ENCODE assay signal across 22 mouse cellular contexts in genomic region chr12:56690366-56690765, GRCm38 (mm10). TPM values are rescaled to one million over a fixed set of nuclear protein-coding genes. Genes with fewer than 3 reads are reported as not detected.
A peak's percentile ranks its signal among the peaks of the same experiment; 100 is the strongest.
DNase-seq lines count a peak whose midpoint lies in the region; ATAC-seq lines count a peak whose summit lies in the region.
"Had no signal": no experiment of that assay in that cellular context is flagged by ENCODE, and none has a peak within 500 bp of the region (broad histone marks: within the 10 kb centered on the region; RNA-seq: fewer than 3 reads in every experiment).

No protein-coding gene starts in this region.

- no peak overlapping the region for H3K4me3 ChIP-seq in hindbrain, embryonic 11.5 days (ENCODE audit: low read depth, low read length)
- H3K4me3 ChIP-seq in hindbrain, embryonic 12.5 days, result no peak overlapping the region
- 0 out of 2 replicates have a peak overlapping the region, but pooled peaks have one; percentile 0 for H3K4me3 ChIP-seq in embryonic facial prominence, embryonic 11.5 days (ENCODE audit: low read depth, low read length)
- peak overlapping the region; percentile 41 for H3K4me3 ChIP-seq in limb, embryonic 13.5 days
- H3K4me3 ChIP-seq: forebrain, embryonic 12.5 days; hindbrain, embryonic 13.5 days; myocyte had no signal

- peaks cover 95% of the 10 kb centered on the region for H3K27me3 ChIP-seq in hindbrain, embryonic 11.5 days (ENCODE audit: control insufficient read depth, insufficient read depth, low read length)
- peaks cover 97% of the 10 kb centered on the region for H3K27me3 ChIP-seq in hindbrain, embryonic 12.5 days
- H3K27me3 ChIP-seq in embryonic facial prominence, embryonic 11.5 days (ENCODE audit: control insufficient read depth, insufficient read depth, low read length), result peaks cover 52% of the 10 kb centered on the region
- peaks cover 95% of the 10 kb centered on the region for H3K27me3 ChIP-seq in limb, embryonic 13.5 days

- WGBS in hindbrain, embryonic 11.5 days, result 3% methylated on average over 16 of the region's 16 CpGs
- 3% methylated on average over 16 of the region's 16 CpGs for WGBS in hindbrain, embryonic 12.5 days
- 4% methylated on average over 16 of the region's 16 CpGs for WGBS in embryonic facial prominence, embryonic 11.5 days
- 5% methylated on average over 16 of the region's 16 CpGs for WGBS in limb, embryonic 13.5 days

- no peaks in the 10 kb centered on the region for H3K4me1 ChIP-seq in hindbrain, embryonic 11.5 days (replicated peaks; ENCODE audit: control insufficient read depth, insufficient read depth, low read length)
- 0 out of 2 replicates have a peak, but pooled peaks cover 5% of the 10 kb centered on the region for H3K4me1 ChIP-seq in hindbrain, embryonic 12.5 days
- peaks cover 3% of the 10 kb centered on the region; the same call in 1 of the 2 replicates for H3K4me1 ChIP-seq in embryonic facial prominence, embryonic 11.5 days (ENCODE audit: control insufficient read depth, insufficient read depth, low read length)
- H3K4me1 ChIP-seq in limb, embryonic 13.5 days, result peaks cover 37% of the 10 kb centered on the region

- H3K9ac ChIP-seq in hindbrain, embryonic 11.5 days (ENCODE audit: low read depth, low read length), result no peak overlapping the region
- no peak overlapping the region for H3K9ac ChIP-seq in hindbrain, embryonic 12.5 days
- no peak overlapping the region for H3K9ac ChIP-seq in embryonic facial prominence, embryonic 11.5 days (replicated peaks; ENCODE audit: low read length)
- H3K9ac ChIP-seq in limb, embryonic 13.5 days, result 0 out of 2 replicates have a peak overlapping the region, but pooled peaks have one; percentile 4
- H3K9ac ChIP-seq: forebrain, embryonic 12.5 days; hindbrain, embryonic 13.5 days had no signal

- no peak overlapping the region for H3K27ac ChIP-seq in hindbrain, embryonic 11.5 days (ENCODE audit: low read depth, low read length)
- no peak overlapping the region for H3K27ac ChIP-seq in hindbrain, embryonic 12.5 days
- H3K27ac ChIP-seq in embryonic facial prominence, embryonic 11.5 days (replicated peaks; ENCODE audit: low read depth, low read length), result no peak overlapping the region
- H3K27ac ChIP-seq in limb, embryonic 13.5 days, result no peak overlapping the region
- H3K27ac ChIP-seq: forebrain, embryonic 12.5 days; hindbrain, embryonic 13.5 days; kidney, postnatal 0 days; stomach, postnatal 0 days had no signal

- DNase-seq in hindbrain, embryonic 11.5 days (ENCODE audit: low spot score), result peak; percentile 61
- no peak for DNase-seq in embryonic facial prominence, embryonic 11.5 days (ENCODE audit: low spot score)
- no peak for DNase-seq in thymus, postnatal 14 days
- no peak for DNase-seq in retina, embryonic 14.5 days (ENCODE audit: low spot score)
- DNase-seq: cerebellum, adult 9-10 months; gastrocnemius, postnatal 25 days; lung, postnatal 14 days; right cerebral cortex, postnatal 25 days had no signal

- H3K9me3 ChIP-seq in hindbrain, embryonic 11.5 days (ENCODE audit: control insufficient read depth, low read length), result no peaks in the 10 kb centered on the region
- H3K9me3 ChIP-seq in hindbrain, embryonic 12.5 days (replicated peaks), result no peaks in the 10 kb centered on the region
- no peaks in the 10 kb centered on the region for H3K9me3 ChIP-seq in embryonic facial prominence, embryonic 11.5 days (replicated peaks; ENCODE audit: control insufficient read depth, low read length)
- no peaks in the 10 kb centered on the region for H3K9me3 ChIP-seq in limb, embryonic 13.5 days
- H3K9me3 ChIP-seq: forebrain, embryonic 12.5 days; G1E; hindbrain, embryonic 13.5 days had no signal

- H3K4me2 ChIP-seq in hindbrain, embryonic 11.5 days (replicated peaks; ENCODE audit: low read depth, low read length), result no peak overlapping the region
- no peak overlapping the region for H3K4me2 ChIP-seq in hindbrain, embryonic 12.5 days (replicated peaks)
- no peak overlapping the region for H3K4me2 ChIP-seq in embryonic facial prominence, embryonic 11.5 days (ENCODE audit: low read depth, low read length)
- H3K4me2 ChIP-seq in limb, embryonic 13.5 days (replicated peaks), result peak overlapping the region; percentile 62
- H3K4me2 ChIP-seq: forebrain, embryonic 12.5 days; hindbrain, embryonic 13.5 days had no signal

- H3K36me3 ChIP-seq in hindbrain, embryonic 11.5 days (ENCODE audit: control insufficient read depth, insufficient read depth, low read length), result no peaks in the 10 kb centered on the region
- H3K36me3 ChIP-seq in hindbrain, embryonic 12.5 days, result no peaks in the 10 kb centered on the region
- no peaks in the 10 kb centered on the region for H3K36me3 ChIP-seq in embryonic facial prominence, embryonic 11.5 days (replicated peaks; ENCODE audit: control insufficient read depth, insufficient read depth, low read depth, low read length)
- no peaks in the 10 kb centered on the region for H3K36me3 ChIP-seq in limb, embryonic 13.5 days
- H3K36me3 ChIP-seq: forebrain, embryonic 12.5 days; G1E; hindbrain, embryonic 13.5 days had no signal

- ATAC-seq in hindbrain, embryonic 11.5 days (ENCODE audit: low FRiP score), result no peak
- ATAC-seq in hindbrain, embryonic 12.5 days (ENCODE audit: low FRiP score), result no peak
- 0 out of 2 replicates have a peak, but pooled peaks have one; percentile 10 for ATAC-seq in common myeloid progenitor, adult 5-6 weeks (replicated peaks; ENCODE audit: low read depth, poor library complexity, severe bottlenecking)
- ATAC-seq in embryonic facial prominence, embryonic 11.5 days (replicated peaks; ENCODE audit: insufficient number of reproducible peaks, low FRiP score, low TSS enrichment, low read depth), result no peak
- no peak for ATAC-seq in limb, embryonic 13.5 days (ENCODE audit: low FRiP score, low read depth)
- ATAC-seq: intestine, postnatal 0 days had no signal

RNA-seq across cellular contexts. Expression of gene Pax9, which starts 1.2 kb away (rescaled TPM):
- polyA plus RNA-seq in hindbrain, embryonic 11.5 days (2014; fragmentation: Nextera tagmentation; extraction: Ambion mirVana), result 1.4 and 2.5 TPM in 2 replicates
- 1.2 and 2.7 TPM in 2 replicates for polyA plus RNA-seq in hindbrain, embryonic 12.5 days (2016; fragmentation: Nextera tagmentation; extraction: Ambion mirVana)
- not detected in 2 replicates for total RNA-seq in common myeloid progenitor, adult 5-6 weeks (2017)
- polyA plus RNA-seq in embryonic facial prominence, embryonic 11.5 days (2014; fragmentation: Nextera tagmentation; extraction: Ambion mirVana), result 10.5 and 11.9 TPM in 2 replicates
- polyA plus RNA-seq in limb, embryonic 13.5 days (2015; fragmentation: Nextera tagmentation; extraction: Ambion mirVana), result 7.2 and 10.2 TPM in 2 replicates
- total RNA-seq: layer of hippocampus, adult 18-20 months; left cerebral cortex, postnatal 36 days had no signal
- polyA plus RNA-seq: frontal cortex, adult 2 months; heart, embryonic 14.5 days; intestine, postnatal 0 days had no signal

Comparison
In these comparisons a context has a peak if more than half of its experiments do, and no peak if none do; other contexts are left out.
1. H3K4me3 ChIP-seq: peak in embryonic facial prominence, embryonic 11.5 days (single experiment) and limb, embryonic 13.5 days (single experiment); none in hindbrain, embryonic 11.5 days (single experiment) and hindbrain, embryonic 12.5 days (single experiment).